Mouse (Mus musculus): ENCODE measurements around the gene Oxa1l. TPM values are rescaled to one million over a fixed set of nuclear protein-coding genes. Genes with fewer than 3 reads are reported as not detected.
"Not testable (repeated sequence)": the region's sequence is repeated elsewhere in the genome, so short reads cannot be mapped to it uniquely, and the experiment has no call there.

Oxa1l gene
- polyA plus RNA-seq, 1 experiment from 2014 or later: 54.8 TPM

GRCm38 (mm10) chr14:54350773-54351541, 9.7 kb upstream of the Oxa1l start:
- not testable (repeated sequence) for H3K9ac ChIP-seq; H3K27ac ChIP-seq; H3K4me1 ChIP-seq; H3K4me3 ChIP-seq; H3K36me3 ChIP-seq (replicated peaks); H3K27me3 ChIP-seq (replicated peaks); ATAC-seq (replicated peaks); H3K4me2 ChIP-seq; H3K9me3 ChIP-seq
- 92% methylated on average over 15 of the region's 16 CpGs for whole genome bisulfite sequencing

GRCm38 (mm10) chr14:54352314-54352713, 8.3 kb upstream of the Oxa1l start:
- ATAC-seq (replicated peaks): no peak
- no peak overlapping the region for H3K4me3 ChIP-seq
- H3K4me2 ChIP-seq: no peak overlapping the region
- H3K36me3 ChIP-seq (replicated peaks): no peaks in the 10 kb centered on the region
- no peak overlapping the region for H3K9ac ChIP-seq
- WGBS: 88% methylated on average over 8 of the region's 8 CpGs
- H3K9me3 ChIP-seq: no peaks in the 10 kb centered on the region
- no peak overlapping the region for H3K27ac ChIP-seq
- no peaks in the 10 kb centered on the region for H3K27me3 ChIP-seq (replicated peaks)
- H3K4me1 ChIP-seq: no peaks in the 10 kb centered on the region

- no peaks in the 10 kb centered on the region for H3K9me3 ChIP-seq
- H3K4me1 ChIP-seq: no peaks in the 10 kb centered on the region
- no peak overlapping the region for H3K4me2 ChIP-seq
- H3K9ac ChIP-seq: no peak overlapping the region
- H3K27ac ChIP-seq: no peak overlapping the region
- H3K36me3 ChIP-seq (replicated peaks): no peaks in the 10 kb centered on the region
- 34% methylated on average over 1 of the region's 1 CpGs for WGBS
- H3K27me3 ChIP-seq (replicated peaks): no peaks in the 10 kb centered on the region
- no peak overlapping the region for H3K4me3 ChIP-seq
- ATAC-seq (replicated peaks): no peak
Observed at GRCm38 (mm10) chr14:54354406-54354805, 6.2 kb upstream of the Oxa1l start.

GRCm38 (mm10) chr14:54363156-54363555, 2.5 kb downstream of the Oxa1l start:
- ATAC-seq (replicated peaks): no peak
- WGBS: 96% methylated on average over 8 of the region's 8 CpGs
- Histone ChIP-seq H3K9ac (no peak overlapping the region), H3K9me3 (no peaks in the 10 kb centered on the region), H3K4me3 (no peak overlapping the region), H3K27ac (no peak overlapping the region), H3K4me2 (no peak overlapping the region), H3K27me3 (replicated peaks) (no peaks in the 10 kb centered on the region), H3K36me3 (replicated peaks) (peaks cover 25% of the 10 kb centered on the region), H3K4me1 (peaks cover 21% of the 10 kb centered on the region)

GRCm38 (mm10) chr14:54365026-54365645, 4.5 kb downstream of the Oxa1l start:
- no peaks in the 10 kb centered on the region for H3K27me3 ChIP-seq (replicated peaks)
- no peak overlapping the region for H3K9ac ChIP-seq
- H3K4me3 ChIP-seq: no peak overlapping the region
- H3K4me1 ChIP-seq: peaks cover 21% of the 10 kb centered on the region
- ATAC-seq (replicated peaks): no peak
- no peaks in the 10 kb centered on the region for H3K9me3 ChIP-seq
- no peak overlapping the region for H3K4me2 ChIP-seq
- 93% methylated on average over 5 of the region's 5 CpGs for WGBS
- H3K36me3 ChIP-seq (replicated peaks): peaks cover 43% of the 10 kb centered on the region
- H3K27ac ChIP-seq: no peak overlapping the region

- Histone ChIP-seq H3K9ac (no peak overlapping the region), H3K36me3 (replicated peaks) (peaks cover 46% of the 10 kb centered on the region), H3K27ac (no peak overlapping the region), H3K4me1 (peaks cover 18% of the 10 kb centered on the region), H3K27me3 (replicated peaks) (no peaks in the 10 kb centered on the region), H3K4me2 (no peak overlapping the region), H3K4me3 (no peak overlapping the region), H3K9me3 (no peaks in the 10 kb centered on the region)
- no peak for ATAC-seq (replicated peaks)
- 95% methylated on average over 10 of the region's 10 CpGs for WGBS
Observed at GRCm38 (mm10) chr14:54366581-54366980, 5.9 kb downstream of the Oxa1l start.

- 91% methylated on average over 18 of the region's 18 CpGs for WGBS
- ATAC-seq (replicated peaks): no peak
- Histone ChIP-seq H3K4me1 (peaks cover 8% of the 10 kb centered on the region), H3K9ac (no peak overlapping the region), H3K4me3 (no peak overlapping the region), H3K27me3 (replicated peaks) (no peaks in the 10 kb centered on the region), H3K4me2 (no peak overlapping the region), H3K36me3 (replicated peaks) (peaks cover 50% of the 10 kb centered on the region), H3K27ac (no peak overlapping the region), H3K9me3 (no peaks in the 10 kb centered on the region)
Observed at GRCm38 (mm10) chr14:54367429-54368060, 6.9 kb downstream of the Oxa1l start.

GRCm38 (mm10) chr14:54369372-54369771, 8.7 kb downstream of the Oxa1l start:
- H3K27ac ChIP-seq: no peak overlapping the region
- H3K4me3 ChIP-seq: no peak overlapping the region
- over 99% methylated on average over 3 of the region's 3 CpGs for WGBS
- H3K36me3 ChIP-seq (replicated peaks): peaks cover 41% of the 10 kb centered on the region
- no peaks in the 10 kb centered on the region for H3K4me1 ChIP-seq
- no peaks in the 10 kb centered on the region for H3K9me3 ChIP-seq
- no peak overlapping the region for H3K4me2 ChIP-seq
- H3K9ac ChIP-seq: no peak overlapping the region
- no peaks in the 10 kb centered on the region for H3K27me3 ChIP-seq (replicated peaks)
- ATAC-seq (replicated peaks): no peak

GRCm38 (mm10) chr14:54370595-54370994, 10.0 kb downstream of the Oxa1l start:
- 90% methylated on average over 6 of the region's 6 CpGs for WGBS
- H3K9me3 ChIP-seq: no peaks in the 10 kb centered on the region
- H3K27me3 ChIP-seq (replicated peaks): no peaks in the 10 kb centered on the region
- H3K4me2 ChIP-seq: no peak overlapping the region
- H3K4me3 ChIP-seq: no peak overlapping the region
- no peak overlapping the region for H3K27ac ChIP-seq
- no peak for ATAC-seq (replicated peaks)
- peaks cover 39% of the 10 kb centered on the region for H3K36me3 ChIP-seq (replicated peaks)
- H3K9ac ChIP-seq: no peak overlapping the region
- H3K4me1 ChIP-seq: no peaks in the 10 kb centered on the region

GRCm38 (mm10) chr14:54371460-54371859, 10.8 kb downstream of the Oxa1l start:
- Histone ChIP-seq H3K36me3 (replicated peaks) (peaks cover 39% of the 10 kb centered on the region), H3K4me3 (no peak overlapping the region), H3K27ac (no peak overlapping the region), H3K27me3 (replicated peaks) (no peaks in the 10 kb centered on the region), H3K9me3 (no peaks in the 10 kb centered on the region), H3K4me2 (no peak overlapping the region), H3K4me1 (no peaks in the 10 kb centered on the region), H3K9ac (no peak overlapping the region)
- 98% methylated on average over 10 of the region's 10 CpGs for WGBS
- peak; percentile 62; the same call in 1 of the 2 replicates for ATAC-seq (replicated peaks)

- WGBS: 93% methylated on average over 9 of the region's 9 CpGs
Observed at GRCm38 (mm10) chr14:54372923-54373322, 12.3 kb downstream of the Oxa1l start.

GRCm38 (mm10) chr14:54375916-54376315, 15.3 kb downstream of the Oxa1l start:
- Histone ChIP-seq H3K27ac (no peak overlapping the region), H3K4me3 (no peak overlapping the region), H3K9ac (no peak overlapping the region), H3K36me3 (replicated peaks) (peaks cover 7% of the 10 kb centered on the region; the same call in 1 of the 2 replicates), H3K4me1 (no peaks in the 10 kb centered on the region), H3K4me2 (no peak overlapping the region), H3K9me3 (no peaks in the 10 kb centered on the region), H3K27me3 (replicated peaks) (no peaks in the 10 kb centered on the region)
- ATAC-seq (replicated peaks): no peak
- 80% methylated on average over 3 of the region's 3 CpGs for WGBS

More at GRCm38 (mm10) chr14:54372923-54373322, 12.3 kb downstream of the Oxa1l start:
- Histone ChIP-seq H3K4me2 (no peak overlapping the region), H3K4me1 (no peaks in the 10 kb centered on the region), H3K27ac (no peak overlapping the region), H3K4me3 (no peak overlapping the region), H3K27me3 (replicated peaks) (no peaks in the 10 kb centered on the region), H3K9me3 (no peaks in the 10 kb centered on the region), H3K9ac (no peak overlapping the region), H3K36me3 (replicated peaks) (peaks cover 27% of the 10 kb centered on the region)
- ATAC-seq (replicated peaks): no peak
